Mouse (Mus musculus) hindbrain, embryonic 13.5 days (tissue): ENCODE data around the gene Zc3h12d. TPM values are rescaled to one million over a fixed set of nuclear protein-coding genes. Genes with fewer than 3 reads are reported as not detected.
A peak's percentile ranks its signal among the peaks of the same experiment; 100 is the strongest.

Experiments used
- ATAC-seq: fragments of 200-750 bp; cut with Nextera tagmentation; 2 replicates; pipeline ENCODE4 v1.8.0; 2017; ENCODE audit warnings: moderate TSS enrichment; ENCODE audit not compliant: low FRiP score
- H3K27ac ChIP-seq: fragments of 300-500 bp; sonication (generic); 2 replicates; pipeline ENCODE4 v1.5.1; 2015; ENCODE audit warnings: inconsistent platforms, mild to moderate bottlenecking, moderate library complexity
- H3K27me3 ChIP-seq: fragments of 300-500 bp; sonication (generic); 2 replicates; pipeline ENCODE4 v1.6.1; 2015; ENCODE audit warnings: mild to moderate bottlenecking, inconsistent platforms
- H3K36me3 ChIP-seq: fragments of 300-500 bp; sonication (generic); 2 replicates; pipeline ENCODE4 v1.6.1; 2015; ENCODE audit warnings: mild to moderate bottlenecking, inconsistent platforms
- H3K4me1 ChIP-seq: fragments of 300-500 bp; sonication (generic); replicated peaks from 2 replicates; pipeline ENCODE4 v1.6.1; 2015; ENCODE audit warnings: inconsistent platforms
- H3K4me2 ChIP-seq: fragments of 300-500 bp; sonication (generic); 2 replicates; pipeline ENCODE4 v1.6.1; 2015; ENCODE audit warnings: inconsistent platforms, mild to moderate bottlenecking, moderate library complexity
- H3K4me3 ChIP-seq: fragments of 300-500 bp; sonication (generic); 2 replicates; pipeline ENCODE4 v1.5.1; 2015; ENCODE audit warnings: mild to moderate bottlenecking, inconsistent platforms
- H3K9ac ChIP-seq: fragments of 300-500 bp; sonication (generic); 2 replicates; pipeline ENCODE4 v1.6.1; 2015; ENCODE audit warnings: mild to moderate bottlenecking, inconsistent platforms
- H3K9me3 ChIP-seq: fragments of 300-500 bp; sonication (generic); 2 replicates; pipeline ENCODE4 v1.6.1; 2016; ENCODE audit warnings: inconsistent platforms
- WGBS: fragments of 180-500 bp; shearing (Covaris S2); methylation state at CpG from one replicate; pipeline ENCODE4 v1.1.7; 2015; 5-methylcytosine and 5-hydroxymethylcytosine counted together
- microRNA-seq: library from miRNA; unstranded; fragments of <30 nt; microRNA quantifications from one replicate; pipeline ENCODE4, GENCODE M21; 2016
- polyA plus RNA-seq: library from polyadenylated mRNA; unstranded; fragments of >200 nt; fragmentation: Nextera tagmentation; extraction: Ambion mirVana; gene quantifications from 2 replicates; pipeline ENCODE4 v1.2.1, GENCODE M21; 2015

Zc3h12d gene
- polyA plus RNA-seq, 1 experiment from 2014 or later = 0.18 TPM

- WGBS = 92% methylated on average over 14 of the region's 14 CpGs
- Histone ChIP-seq H3K27me3 (no peaks in the 10 kb centered on the region), H3K4me3 (no peak overlapping the region), H3K27ac (no peak overlapping the region), H3K4me1 (no peaks in the 10 kb centered on the region), H3K9ac (no peak overlapping the region), H3K36me3 (peaks cover 45% of the 10 kb centered on the region), H3K9me3 (no peaks in the 10 kb centered on the region), H3K4me2 (no peak overlapping the region)
- ATAC-seq = no peak
Observed at GRCm38 (mm10) chr10:7900719-7901627, 68.7 kb downstream of the Zc3h12d start.

DNA sequence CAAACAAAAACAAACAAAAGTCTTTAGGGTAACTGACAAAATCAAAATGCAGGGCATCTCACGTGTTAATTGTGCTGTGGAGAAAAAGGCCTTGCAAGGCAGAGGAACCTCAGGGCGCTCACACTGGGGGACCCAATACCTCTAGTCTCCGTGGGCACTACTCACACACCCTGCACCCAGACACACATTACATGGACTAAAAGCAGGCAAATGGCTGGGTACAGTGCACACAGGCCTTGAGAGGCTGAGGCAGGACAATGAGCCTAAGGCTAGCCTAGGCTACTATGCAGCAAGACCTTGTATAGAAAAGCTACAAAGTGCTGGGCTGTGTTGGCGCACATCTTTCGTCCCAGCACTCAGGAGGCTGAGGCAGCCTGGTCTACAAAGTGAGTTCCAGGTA lies 71.9 kb downstream of the Zc3h12d start:
- peaks cover 71% of the 10 kb centered on the region for H3K36me3 ChIP-seq
- no peak overlapping the region for H3K9ac ChIP-seq
- ATAC-seq = peak; percentile 7; the same call in 1 of the 2 replicates
- no peak overlapping the region for H3K4me2 ChIP-seq
- no peak overlapping the region for H3K27ac ChIP-seq
- 94% methylated on average over 5 of the region's 5 CpGs for WGBS
- no peaks in the 10 kb centered on the region for H3K27me3 ChIP-seq
- H3K9me3 ChIP-seq = no peaks in the 10 kb centered on the region
- H3K4me1 ChIP-seq = no peaks in the 10 kb centered on the region
- H3K4me3 ChIP-seq = no peak overlapping the region

- Histone ChIP-seq H3K4me3 (no peak overlapping the region), H3K9ac (no peak overlapping the region), H3K4me2 (no peak overlapping the region), H3K9me3 (no peaks in the 10 kb centered on the region), H3K27me3 (no peaks in the 10 kb centered on the region), H3K27ac (no peak overlapping the region), H3K36me3 (peaks cover 63% of the 10 kb centered on the region), H3K4me1 (peaks cover 3% of the 10 kb centered on the region; the same call in 1 of the 2 replicates)
- 89% methylated on average over 12 of the region's 12 CpGs for WGBS
- no peak for ATAC-seq
Observed at GRCm38 (mm10) chr10:7907151-7907550, 74.9 kb downstream of the Zc3h12d start.

DNA sequence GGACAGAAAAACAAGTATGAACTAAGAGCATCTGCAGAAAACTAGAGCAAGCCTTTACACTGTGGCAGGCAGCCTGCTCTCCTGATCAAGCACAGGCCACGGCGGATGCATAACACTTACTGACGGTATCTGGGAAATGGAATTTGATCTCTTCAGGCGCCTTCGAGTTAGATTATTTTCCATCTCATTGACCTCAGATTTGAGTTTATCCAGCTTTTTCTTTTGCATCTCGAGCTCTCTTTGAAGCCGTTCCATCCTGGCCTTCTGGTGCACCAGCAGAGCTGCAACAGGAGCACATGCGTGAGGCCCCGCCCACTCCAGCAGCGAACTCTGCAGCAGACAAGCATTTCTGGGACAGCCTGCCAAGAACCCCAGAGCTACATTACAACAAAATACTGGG lies 79.0 kb downstream of the Zc3h12d start:
- Histone ChIP-seq H3K36me3 (peaks cover 35% of the 10 kb centered on the region), H3K9ac (no peak overlapping the region), H3K27me3 (no peaks in the 10 kb centered on the region), H3K4me3 (no peak overlapping the region), H3K4me1 (peaks cover 6% of the 10 kb centered on the region; the same call in 1 of the 2 replicates), H3K27ac (no peak overlapping the region), H3K9me3 (no peaks in the 10 kb centered on the region), H3K4me2 (no peak overlapping the region)
- ATAC-seq = no peak
- 79% methylated on average over 10 of the region's 10 CpGs for WGBS

Small RNA genes lying within 50 kb of the gene (microRNA-seq; reads per million reads assigned to microRNA genes)
- 1.6 reads per million for gene Mir5104

Other genes starting within 250 kb of the Zc3h12d start
- 23.4 and 23.6 TPM in 2 replicates for gene Lrp11, start 242.7 kb upstream of the Zc3h12d start, polyA plus RNA-seq
- gene Nup43, start 165.0 kb upstream of the Zc3h12d start, polyA plus RNA-seq = 35.8 and 38.2 TPM in 2 replicates
- gene Pcmt1, start 151.3 kb upstream of the Zc3h12d start, polyA plus RNA-seq = 166 and 171 TPM in 2 replicates
- 10.4 and 10.8 TPM in 2 replicates for gene Lats1, start 151.3 kb upstream of the Zc3h12d start, polyA plus RNA-seq
- gene Katna1, start 106.5 kb upstream of the Zc3h12d start, polyA plus RNA-seq = 35.9 and 36.6 TPM in 2 replicates
- 49.3 and 54.5 TPM in 2 replicates for gene Ginm1, start 39.6 kb upstream of the Zc3h12d start, polyA plus RNA-seq
- gene Ppil4, start 39.6 kb upstream of the Zc3h12d start, polyA plus RNA-seq = 49.1 and 49.7 TPM in 2 replicates
- gene Tab2, start 123.8 kb downstream of the Zc3h12d start, polyA plus RNA-seq = 14.6 and 15.6 TPM in 2 replicates